Mouse (Mus musculus) ES-Bruce4 (cell line): ENCODE measurements around the gene Fam107a.

Source experiments
- CTCF ChIP-seq: IDR thresholded peaks from one replicate; pipeline ENCODE4 v1.8.1; 2011; ENCODE audit warnings: low read depth, low read length
- EP300 ChIP-seq: IDR thresholded peaks from 2 replicates; pipeline ENCODE4 v1.6.1; 2011; ENCODE audit warnings: low read depth, low read length; ENCODE audit not compliant: insufficient read depth

DNA sequence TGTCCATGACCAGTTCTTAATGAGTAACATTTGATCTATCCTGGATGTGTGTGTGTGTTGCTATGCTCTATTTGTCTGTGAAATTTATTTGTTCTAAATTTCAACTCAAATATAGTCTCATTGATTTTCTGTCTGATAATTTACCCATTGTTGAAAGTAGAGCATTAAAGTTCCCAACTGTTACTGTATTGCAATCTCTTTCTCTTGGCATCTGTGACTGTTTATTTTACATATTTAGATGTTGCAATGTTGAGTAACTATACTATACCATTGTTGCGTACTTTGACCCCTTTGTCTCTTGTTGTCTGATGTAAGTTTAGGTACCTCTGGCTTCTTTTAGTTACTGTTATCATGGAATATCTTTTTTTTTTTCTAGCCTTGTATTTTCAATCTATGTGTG lies 53.4 kb downstream of the Fam107a start:
- TF ChIP-seq CTCF = no peak
- TF ChIP-seq EP300 = no peak
